Mouse (Mus musculus): ENCODE results near the gene Dnajc27.
A peak's percentile ranks its signal among the peaks of the same experiment; 100 is the strongest.

- TF ChIP-seq CTCF (conservative IDR thresholded peaks at IDR 0.05; ENCODE audit: low read length) (peak; percentile 77), POU5F1 (IDR thresholded peaks at IDR 0.05; ENCODE audit: borderline replicate concordance, low read length) (no peak), NANOG (IDR thresholded peaks at IDR 0.05; ENCODE audit: borderline replicate concordance, low read length) (no peak)
These were observed 25.0 kb downstream of the Dnajc27 start for GRCm38 (mm10) chr12:4107383-4107782.
